Mouse (Mus musculus) CD4-positive, CD25-positive, alpha-beta regulatory T cell, adult 4 months (primary cell): ENCODE measurements around the gene E2f7. TPM values are rescaled to one million over a fixed set of nuclear protein-coding genes. Genes with fewer than 3 reads are reported as not detected.

Experiments
- polyA plus RNA-seq, 2 experiments: library from polyadenylated mRNA; unstranded; fragments of 100-300 nt; shearing (Covaris generic); gene quantifications; one replicate each; pipeline ENCODE4 v1.2.1; 2017

Gene E2f7
- polyA plus RNA-seq, 2 experiments from 2014 or later, result 0.38 to 1.3 TPM

Other genes starting within 250 kb of the E2f7 start
- gene Csrp2, start 174.3 kb downstream of the E2f7 start, polyA plus RNA-seq, result 1 to 10 TPM; 3.1 to 7.4 TPM